Mouse (Mus musculus) hindbrain, embryonic 14.5 days (tissue): ENCODE data around the gene Zfp777. TPM values are rescaled to one million over a fixed set of nuclear protein-coding genes. Genes with fewer than 3 reads are reported as not detected.

Experiments used
- ATAC-seq: fragments of 200-750 bp; cut with Nextera tagmentation; 2 replicates; pipeline ENCODE4 v1.8.0; 2017; ENCODE audit warnings: moderate number of reproducible peaks, mild to moderate bottlenecking, moderate TSS enrichment, moderate library complexity; ENCODE audit not compliant: low FRiP score
- DNase-seq: peaks from one replicate; pipeline ENCODE4 v3.0.0-alpha.2; 2015; ENCODE audit warnings: low spot score
- H3K27ac ChIP-seq: fragments of 300-500 bp; sonication (generic); 2 replicates; pipeline ENCODE4 v1.5.1; 2014; ENCODE audit warnings: mild to moderate bottlenecking, moderate library complexity
- H3K27me3 ChIP-seq: fragments of 300-500 bp; sonication (generic); 2 replicates; pipeline ENCODE4 v1.6.1; 2014; ENCODE audit warnings: mild to moderate bottlenecking, low read length, mixed read lengths; ENCODE audit not compliant: control insufficient read depth, insufficient read depth
- H3K36me3 ChIP-seq: fragments of 300-500 bp; sonication (generic); replicated peaks from 2 replicates; pipeline ENCODE4 v1.6.1; 2014; ENCODE audit not compliant: control insufficient read depth, insufficient read depth
- H3K4me1 ChIP-seq: fragments of 300-500 bp; sonication (generic); replicated peaks from 2 replicates; pipeline ENCODE4 v1.6.1; 2014; ENCODE audit warnings: antibody characterized with exemption, low read length, mixed read lengths; ENCODE audit not compliant: control insufficient read depth, insufficient read depth
- H3K4me2 ChIP-seq: fragments of 300-500 bp; sonication (generic); replicated peaks from 2 replicates; pipeline ENCODE4 v1.6.1; 2014; ENCODE audit warnings: mild to moderate bottlenecking, moderate library complexity
- H3K4me3 ChIP-seq: fragments of 300-500 bp; sonication (generic); replicated peaks from 2 replicates; pipeline ENCODE4 v1.5.1; 2014; ENCODE audit warnings: mild to moderate bottlenecking, low read length
- H3K9ac ChIP-seq: fragments of 300-500 bp; sonication (generic); 2 replicates; pipeline ENCODE4 v1.6.1; 2014
- H3K9me3 ChIP-seq: fragments of 300-500 bp; sonication (generic); 2 replicates; pipeline ENCODE4 v1.6.1; 2016; ENCODE audit warnings: low read length; ENCODE audit not compliant: control insufficient read depth
- WGBS: fragments of 180-500 bp; shearing (Covaris S2); extraction: QIAGEN DNeasy Blood & Tissue Kit; methylation state at CpG from one replicate; pipeline ENCODE4 v1.1.7; 2014; 5-methylcytosine and 5-hydroxymethylcytosine counted together
- microRNA-seq: library from miRNA; unstranded; fragments of <30 nt; microRNA quantifications from one replicate; pipeline ENCODE4, GENCODE M21; 2016
- polyA plus RNA-seq: library from polyadenylated mRNA; unstranded; fragments of >200 nt; fragmentation: Nextera tagmentation; extraction: Ambion mirVana; gene quantifications from 2 replicates; pipeline ENCODE4 v1.2.1, GENCODE M21; 2014

The Zfp777 gene
- polyA plus RNA-seq, 1 experiment from 2014 or later = 12.7 TPM

DNA sequence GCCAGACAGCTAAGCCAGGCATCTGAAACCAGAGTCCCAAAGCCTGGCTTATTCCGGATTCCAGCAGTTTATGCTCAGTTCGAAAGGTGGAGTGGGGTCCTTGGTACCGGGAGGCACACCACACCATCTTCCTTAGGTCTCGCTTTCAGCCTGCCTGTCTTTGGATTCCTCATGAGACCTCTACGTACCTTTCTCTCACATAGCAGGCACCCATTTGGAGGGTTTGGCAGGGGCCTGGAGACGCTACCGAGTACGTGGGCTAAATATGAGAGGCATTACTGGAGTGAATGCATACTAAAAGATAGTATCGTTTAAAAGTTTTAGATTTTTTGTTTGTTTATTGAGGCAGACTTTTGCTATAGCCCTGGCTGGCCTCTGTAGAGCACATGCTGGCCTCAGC, 31.9 kb downstream of the Zfp777 start:
- Histone ChIP-seq H3K9ac (no peak overlapping the region), H3K27me3 (no peaks in the 10 kb centered on the region), H3K27ac (no peak overlapping the region), H3K4me2 (no peak overlapping the region), H3K4me3 (no peak overlapping the region), H3K9me3 (no peaks in the 10 kb centered on the region), H3K4me1 (peaks cover 3% of the 10 kb centered on the region; the same call in 1 of the 2 replicates), H3K36me3 (peaks cover 15% of the 10 kb centered on the region)
- WGBS = 92% methylated on average over 9 of the region's 9 CpGs
- no peak for DNase-seq
- ATAC-seq = no peak

DNA sequence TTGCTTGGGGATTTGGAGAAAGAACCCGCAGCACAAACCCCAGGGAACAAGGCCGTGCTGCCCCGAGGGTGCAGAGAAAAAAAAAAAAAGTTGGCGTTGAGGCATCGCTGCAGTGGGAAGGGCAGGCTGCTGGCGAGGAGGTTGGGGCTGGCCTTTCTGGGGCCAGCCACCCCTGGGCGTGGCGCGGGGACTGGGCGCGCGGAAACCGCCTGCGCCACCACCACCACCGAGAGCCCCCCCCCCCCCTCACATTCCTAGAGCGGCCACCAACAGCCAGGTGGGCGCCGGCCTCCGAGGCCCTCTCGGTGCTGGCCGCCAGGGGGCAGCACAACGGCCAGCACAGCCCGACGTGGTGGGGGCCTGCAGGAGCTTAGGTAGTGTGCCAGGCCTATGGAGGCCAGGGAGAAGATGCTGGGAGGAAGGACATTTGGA, 32.6 kb downstream of the Zfp777 start:
- Histone ChIP-seq H3K4me1 (peaks cover 3% of the 10 kb centered on the region; the same call in 1 of the 2 replicates), H3K9ac (peak overlapping the region; percentile 71), H3K9me3 (no peaks in the 10 kb centered on the region), H3K4me3 (peak overlapping the region; percentile 42), H3K4me2 (peak overlapping the region; percentile 61), H3K27me3 (no peaks in the 10 kb centered on the region), H3K27ac (no peak overlapping the region), H3K36me3 (peaks cover 15% of the 10 kb centered on the region)
- WGBS = 0% methylated on average over 23 of the region's 24 CpGs
- ATAC-seq (peak; percentile 95), DNase-seq (peak; percentile 77)

DNA sequence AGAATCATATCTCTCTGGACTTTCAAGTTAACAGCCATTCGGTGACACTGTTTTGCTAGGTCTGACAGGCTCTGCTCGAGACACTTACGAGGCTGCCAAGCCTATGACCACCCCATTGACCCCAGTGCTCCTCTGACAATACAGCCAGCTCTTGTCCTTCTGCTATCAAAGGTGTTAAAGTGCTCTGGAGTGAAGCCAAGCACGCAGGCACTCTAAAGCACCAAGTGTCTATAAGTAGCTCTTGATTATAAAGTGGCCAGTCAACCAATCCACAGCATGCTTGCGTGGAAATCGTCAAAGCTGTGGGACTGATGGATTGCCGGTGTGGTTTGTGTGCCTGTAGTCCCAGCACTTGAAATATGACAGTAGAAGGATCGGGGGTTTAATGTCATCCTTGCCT, 38.0 kb downstream of the Zfp777 start:
- Histone ChIP-seq H3K9ac (no peak overlapping the region), H3K36me3 (no peaks in the 10 kb centered on the region), H3K27me3 (no peaks in the 10 kb centered on the region), H3K9me3 (no peaks in the 10 kb centered on the region), H3K4me1 (0 out of 2 replicates have a peak, but pooled peaks cover under 1% of the 10 kb centered on the region), H3K4me3 (no peak overlapping the region), H3K27ac (no peak overlapping the region), H3K4me2 (no peak overlapping the region)
- 52% methylated on average over 8 of the region's 8 CpGs for WGBS
- ATAC-seq = no peak
- DNase-seq = no peak

DNA sequence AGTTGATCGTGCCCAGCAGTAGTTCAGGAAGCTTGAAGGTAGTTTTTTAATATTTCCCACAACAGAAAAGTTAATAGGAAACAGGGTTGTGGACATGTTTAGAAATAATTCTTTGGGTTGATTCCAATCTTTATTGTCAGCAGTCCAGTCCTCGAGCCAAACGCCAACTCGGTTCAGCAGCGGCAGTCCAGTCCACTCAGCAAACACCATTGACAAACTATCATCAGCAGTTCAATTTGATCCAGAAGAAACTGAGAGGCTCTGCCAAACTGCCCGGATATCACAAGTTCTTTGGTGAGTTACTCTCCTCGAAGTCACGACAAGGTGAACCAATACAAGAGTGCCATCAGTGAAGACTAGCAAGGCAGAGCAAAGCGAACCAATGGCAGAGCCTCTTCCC, 53.0 kb downstream of the Zfp777 start:
- Histone ChIP-seq H3K27ac (no peak overlapping the region), H3K4me2 (no peak overlapping the region), H3K9me3 (no peaks in the 10 kb centered on the region), H3K36me3 (no peaks in the 10 kb centered on the region), H3K27me3 (no peaks in the 10 kb centered on the region), H3K4me1 (no peaks in the 10 kb centered on the region), H3K9ac (no peak overlapping the region), H3K4me3 (no peak overlapping the region)
- no peak for DNase-seq
- ATAC-seq = no peak
- WGBS = 93% methylated on average over 9 of the region's 9 CpGs

DNA sequence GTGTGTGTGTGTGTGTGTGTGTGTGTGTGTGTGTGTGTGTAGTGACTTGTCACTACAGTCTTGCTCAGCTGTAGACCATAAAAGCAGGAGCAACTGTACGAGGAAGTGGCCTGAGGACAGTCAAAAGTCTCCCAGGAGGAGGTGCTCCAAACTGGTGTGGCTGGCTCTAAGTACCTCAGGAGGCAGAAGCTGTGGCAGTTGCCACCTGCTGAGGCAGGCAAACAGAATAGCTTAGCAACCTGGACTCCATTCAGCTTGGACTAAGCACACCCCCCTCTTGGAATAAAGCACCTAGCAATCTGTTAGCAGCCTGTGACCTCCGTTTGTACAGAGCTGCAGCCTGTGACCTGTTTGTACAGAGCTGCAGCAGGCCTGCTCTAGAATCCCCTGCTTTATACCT, 64.8 kb downstream of the Zfp777 start:
- DNase-seq = no peak
- ATAC-seq = no peak
- no peaks in the 10 kb centered on the region for H3K4me1 ChIP-seq
- H3K9me3 ChIP-seq = no peaks in the 10 kb centered on the region
- no peaks in the 10 kb centered on the region for H3K27me3 ChIP-seq
- no peak overlapping the region for H3K4me3 ChIP-seq
- no peak overlapping the region for H3K4me2 ChIP-seq
- H3K36me3 ChIP-seq = no peaks in the 10 kb centered on the region
- no peak overlapping the region for H3K9ac ChIP-seq
- H3K27ac ChIP-seq = no peak overlapping the region
- 15% methylated on average over 2 of the region's 2 CpGs for WGBS

DNA sequence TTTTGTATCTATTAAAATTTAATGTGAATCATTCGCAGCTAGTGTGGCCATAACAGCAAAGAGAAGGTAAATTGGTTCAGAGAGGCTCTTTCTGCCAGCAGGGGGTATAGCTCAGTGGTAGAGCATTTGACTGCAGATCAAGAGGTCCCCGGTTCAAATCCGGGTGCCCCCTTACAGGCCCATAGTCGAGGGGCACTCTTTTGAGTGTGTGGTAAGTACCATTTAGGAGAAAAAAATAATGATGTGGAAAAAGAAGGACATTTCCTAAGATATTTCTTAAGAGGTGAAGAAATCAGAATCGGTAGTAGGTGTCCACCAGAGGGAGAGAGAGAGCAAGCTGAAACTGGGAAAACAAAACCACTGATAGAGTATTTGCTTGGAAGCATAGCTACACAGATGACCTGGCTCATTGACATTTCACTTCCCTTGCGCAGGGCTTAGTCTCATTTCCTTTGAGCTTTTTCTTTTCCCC, 69.8 kb downstream of the Zfp777 start:
- no peak overlapping the region for H3K4me3 ChIP-seq
- DNase-seq (peak; percentile 40), ATAC-seq (peak; percentile 65; the same call in 1 of the 2 replicates)
- H3K27me3 ChIP-seq = no peaks in the 10 kb centered on the region
- H3K9ac ChIP-seq = no peak overlapping the region
- H3K36me3 ChIP-seq = no peaks in the 10 kb centered on the region
- H3K27ac ChIP-seq = no peak overlapping the region
- 19% methylated on average over 6 of the region's 6 CpGs for WGBS
- H3K4me1 ChIP-seq = no peaks in the 10 kb centered on the region
- H3K4me2 ChIP-seq = no peak overlapping the region
- H3K9me3 ChIP-seq = no peaks in the 10 kb centered on the region

DNA sequence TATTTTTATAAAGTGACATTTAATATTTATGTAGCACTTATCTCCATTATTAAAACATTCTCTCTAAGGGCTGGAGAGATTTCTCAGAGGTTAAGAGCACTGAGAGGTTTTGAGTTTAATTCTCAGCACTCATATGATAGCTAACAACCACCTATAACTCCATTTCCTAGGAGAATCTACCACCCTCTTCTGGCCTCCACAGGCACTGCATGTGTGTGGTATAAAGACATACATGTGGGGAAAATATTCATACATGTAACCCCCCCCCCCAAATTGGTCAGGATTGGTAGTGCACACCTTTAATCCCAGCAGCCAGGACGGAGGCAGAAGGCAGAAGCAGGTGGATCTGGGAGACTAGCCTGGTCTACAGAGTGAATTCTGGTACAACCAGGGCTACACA, 74.1 kb downstream of the Zfp777 start:
- H3K9ac ChIP-seq = no peak overlapping the region
- no peak overlapping the region for H3K27ac ChIP-seq
- H3K4me3 ChIP-seq = no peak overlapping the region
- DNase-seq (no peak), ATAC-seq (no peak)
- no peak overlapping the region for H3K4me2 ChIP-seq
- no peaks in the 10 kb centered on the region for H3K4me1 ChIP-seq
- 88% methylated on average over 1 of the region's 1 CpGs for WGBS
- H3K27me3 ChIP-seq = no peaks in the 10 kb centered on the region
- no peaks in the 10 kb centered on the region for H3K36me3 ChIP-seq
- H3K9me3 ChIP-seq = no peaks in the 10 kb centered on the region

Small RNAs within 50 kb of the gene (microRNA-seq; reads per million reads assigned to microRNA genes)
- not detected for gene Gm24563

Other genes with a start within 250 kb of the Zfp777 start
- gene Pdia4, start 235.5 kb downstream of the Zfp777 start, polyA plus RNA-seq = 149 and 168 TPM in 2 replicates
- 13.6 and 13.7 TPM in 2 replicates for gene Zfp786, start 218.0 kb downstream of the Zfp777 start, polyA plus RNA-seq
- gene Zfp398, start 213.2 kb downstream of the Zfp777 start, polyA plus RNA-seq = 15.7 and 18.6 TPM in 2 replicates
- 18.7 and 18.9 TPM in 2 replicates for gene Zfp282, start 171.7 kb downstream of the Zfp777 start, polyA plus RNA-seq
- gene Zfp212, start 128.4 kb downstream of the Zfp777 start, polyA plus RNA-seq = 10.7 and 12.4 TPM in 2 replicates
- gene Zfp956, start 95.5 kb downstream of the Zfp777 start, polyA plus RNA-seq = 19.3 and 22.9 TPM in 2 replicates
- 23.4 and 25.7 TPM in 2 replicates for gene Zfp746, start 37.7 kb upstream of the Zfp777 start, polyA plus RNA-seq